ENCODE assay signal across 8 mouse cellular contexts in genomic region chr19:16327401-16328073, GRCm38 (mm10).
A peak's percentile ranks its signal among the peaks of the same experiment; 100 is the strongest.
DNase-seq lines count a peak whose midpoint lies in the region; ATAC-seq and TF ChIP-seq lines count a peak whose summit lies in the region.

No protein-coding gene starts in this region.

- intact Hi-C loops in left cerebral cortex, adult 2 months (cut with DNase I): no loop called here
- intact Hi-C loops in left cerebral cortex, postnatal 14 days (cut with DNase I): loop anchor here (10.0 kb wide), 1 partner anchor 193 kb away; the partner anchor contains the start of gene Gnaq

- no peaks in the 10 kb centered on the region for H3K9me3 ChIP-seq in intestine, embryonic 16.5 days (ENCODE audit: control insufficient read depth, low read length)

- no peaks in the 10 kb centered on the region for H3K27me3 ChIP-seq in intestine, embryonic 16.5 days (replicated peaks; ENCODE audit: control insufficient read depth, insufficient read depth, low read length)

- DNase-seq in frontal cortex, postnatal 36 days (ENCODE audit: low spot score in 2 of 2): no peak
- no peak for DNase-seq in left cerebral cortex, adult 2 months (ENCODE audit: extremely low spot score in 1 of 2, low spot score in 2 of 2)
- DNase-seq in left cerebral cortex, postnatal 14 days (ENCODE audit: low spot score in 2 of 2): no peak
- no peak for DNase-seq in thymus, postnatal 25 days
- no peak for DNase-seq in kidney, postnatal 10 days

- peak overlapping the region; percentile 5; the same call in 1 of the 2 replicates for H3K27ac ChIP-seq in left cerebral cortex, adult 2 months
- H3K27ac ChIP-seq in brown adipose tissue, adult 24 weeks (replicated peaks; ENCODE audit: low read depth, low read length): peak overlapping the region; percentile 4; the same call in 1 of the 2 replicates
- peak overlapping the region; percentile 58; the same call in 1 of the 2 replicates for H3K27ac ChIP-seq in intestine, embryonic 16.5 days (ENCODE audit: low read length)

- WGBS in intestine, embryonic 16.5 days: 69% methylated on average over 10 of the region's 10 CpGs

- no peak overlapping the region for H3K9ac ChIP-seq in intestine, embryonic 16.5 days (ENCODE audit: low read depth, low read length)

- peak; percentile 33; the same call in 1 of the 2 replicates for ATAC-seq in frontal cortex, adult (ENCODE audit: low TSS enrichment)
- ATAC-seq in intestine, embryonic 16.5 days: no peak

- no peak overlapping the region for H3K4me2 ChIP-seq in intestine, embryonic 16.5 days (ENCODE audit: low read depth, low read length)

- no peak for TF ChIP-seq CTCF in left cerebral cortex, adult 2 months (IDR thresholded peaks at IDR 0.05)

- H3K4me1 ChIP-seq in brown adipose tissue, adult 24 weeks (ENCODE audit: control insufficient read depth, insufficient read depth, insufficient read length, low read length): peaks cover 11% of the 10 kb centered on the region
- H3K4me1 ChIP-seq in intestine, embryonic 16.5 days (ENCODE audit: control insufficient read depth, insufficient read depth, low read length): peaks cover 25% of the 10 kb centered on the region

- H3K4me3 ChIP-seq in left cerebral cortex, adult 2 months: no peak overlapping the region
- H3K4me3 ChIP-seq in brown adipose tissue, adult 24 weeks (ENCODE audit: insufficient read depth, low read depth, low read length): no peak overlapping the region
- no peak overlapping the region for H3K4me3 ChIP-seq in intestine, embryonic 16.5 days (ENCODE audit: low read length)

- no peaks in the 10 kb centered on the region for H3K36me3 ChIP-seq in intestine, embryonic 16.5 days (ENCODE audit: control insufficient read depth, insufficient read depth, low read length)

Comparison
In these comparisons a context has a peak if more than half of its experiments do, and no peak if none do; other contexts are left out.
1. H3K27ac ChIP-seq: peak in every context shown above with its lines; median percentile 58 in intestine, embryonic 16.5 days; 5 in left cerebral cortex, adult 2 months; 4 in brown adipose tissue, adult 24 weeks.